Mouse (Mus musculus) bone marrow, adult 2 months (tissue): ENCODE data around the gene Klf16. TPM values are rescaled to one million over a fixed set of nuclear protein-coding genes. Genes with fewer than 3 reads are reported as not detected.

Source experiments
- H3K27ac ChIP-seq: fragments of 200-500 bp; 2 replicates; pipeline ENCODE4 v1.5.1; 2012; ENCODE audit warnings: low read depth, mild to moderate bottlenecking, control low read depth, inconsistent platforms, low read length; ENCODE audit not compliant: control insufficient read depth, poor library complexity, insufficient read depth
- H3K4me1 ChIP-seq: fragments of 200-500 bp; 2 replicates; pipeline ENCODE4 v1.6.1; 2011; ENCODE audit warnings: low read length; ENCODE audit not compliant: control insufficient read depth, insufficient read depth
- H3K4me3 ChIP-seq: fragments of 200-500 bp; replicated peaks from 2 replicates; pipeline ENCODE3; 2011; ENCODE audit warnings: mild to moderate bottlenecking, low read depth, low read length, control low read depth; ENCODE audit not compliant: control insufficient read depth
- CTCF ChIP-seq: fragments of 200-500 bp; IDR thresholded peaks from 2 replicates; pipeline ENCODE4 v1.5.1; 2011; ENCODE audit warnings: low read length, control low read depth; ENCODE audit not compliant: control insufficient read depth, insufficient read depth
- POLR2A ChIP-seq: fragments of 200-500 bp; IDR thresholded peaks from 2 replicates; pipeline ENCODE4 v1.6.1; 2011; ENCODE audit warnings: low read depth, mild to moderate bottlenecking, control low read depth, low read length, borderline replicate concordance; ENCODE audit not compliant: control insufficient read depth
- WGBS: fragments of 180-500 bp; shearing (Covaris S2); methylation state at CpG from one replicate; pipeline ENCODE4 v1.1.7; 2018; 5-methylcytosine and 5-hydroxymethylcytosine counted together
- polyA plus RNA-seq: library from polyadenylated mRNA; stranded (reverse); fragments of >200 nt; gene quantifications from 2 replicates; pipeline ENCODE4 v1.2.4, GENCODE M21; 2011; ENCODE audit warnings: low replicate concordance; ENCODE audit not compliant: missing spikeins, insufficient read depth, insufficient read length

The Klf16 gene
- polyA plus RNA-seq, 1 experiment: 18.6 TPM

DNA sequence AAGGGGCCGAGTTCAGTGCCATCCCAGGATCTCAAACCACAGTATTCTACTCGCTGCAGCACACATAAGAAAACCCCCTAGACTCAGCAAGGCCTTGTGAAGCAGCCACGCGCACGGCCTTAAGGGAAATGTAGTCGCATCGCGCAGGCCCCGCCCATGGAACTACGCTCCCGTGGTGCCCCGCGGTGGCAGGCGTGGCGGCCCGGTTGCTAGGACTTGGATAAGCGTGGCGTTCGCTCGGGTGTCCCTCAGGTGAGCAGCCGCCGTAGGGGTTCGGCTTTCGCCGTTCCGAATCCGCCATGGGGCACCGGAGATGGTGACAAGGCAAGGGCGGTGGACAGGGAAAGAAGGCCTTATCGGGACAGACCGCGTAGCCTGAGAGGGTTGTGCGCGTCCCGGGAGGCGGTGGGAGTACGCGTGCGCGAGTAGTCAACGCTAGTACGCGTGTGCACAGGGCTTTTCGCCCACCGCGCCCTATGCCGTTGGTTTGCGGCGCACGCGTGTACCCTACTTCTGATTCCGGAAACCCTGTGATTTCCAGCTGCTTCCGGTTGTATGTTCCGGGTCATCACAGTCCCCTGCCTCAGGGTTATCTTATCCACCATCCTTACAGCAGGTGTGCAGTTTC lies 25.7 kb upstream of the Klf16 start, which contains the start of the genes Scamp4 and Adat3:
Scamp4 (plus strand) TSS at position 175 of the 628 bp plus-strand sequence.
Adat3 (plus strand) TSS at position 183 of the 628 bp plus-strand sequence.
- WGBS: under 1% methylated on average over 54 of the region's 54 CpGs
- peaks cover 2% of the 10 kb centered on the region; the same call in 1 of the 2 replicates for H3K4me1 ChIP-seq
- peak; percentile 67; the same call in 1 of the 2 replicates for TF ChIP-seq POLR2A
- peak; percentile 7; the same call in 1 of the 2 replicates for TF ChIP-seq CTCF
- peak within 1 kb of the TSS; percentile 94 for H3K4me3 ChIP-seq
- H3K27ac ChIP-seq: peak within 1 kb of the TSS; percentile 83

DNA sequence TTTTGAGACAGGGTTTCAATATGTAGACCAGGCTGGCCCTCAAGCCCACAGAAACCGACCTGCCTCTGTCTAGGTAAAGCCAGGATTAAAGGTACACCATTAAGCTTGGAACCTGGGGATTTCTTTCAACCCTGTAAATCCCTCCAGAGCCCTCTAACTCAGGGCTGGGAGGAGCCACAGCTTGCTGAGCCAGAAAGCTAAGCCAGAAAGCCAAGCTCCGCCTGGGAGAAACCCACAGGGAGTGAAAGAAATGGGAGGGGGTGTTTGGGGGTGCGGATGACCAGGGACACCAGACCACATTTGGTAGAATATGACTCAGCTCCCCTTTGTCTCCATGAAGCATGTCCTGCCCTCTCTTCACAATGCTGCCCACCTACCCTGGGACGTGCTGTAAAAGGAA lies 19.2 kb upstream of the Klf16 start:
- Histone ChIP-seq H3K4me1 (no peaks in the 10 kb centered on the region; the same call in 1 of the 2 replicates), H3K27ac (no peak overlapping the region), H3K4me3 (no peak overlapping the region)
- WGBS: 70% methylated on average over 4 of the region's 4 CpGs
- TF ChIP-seq CTCF (no peak), POLR2A (no peak)

DNA sequence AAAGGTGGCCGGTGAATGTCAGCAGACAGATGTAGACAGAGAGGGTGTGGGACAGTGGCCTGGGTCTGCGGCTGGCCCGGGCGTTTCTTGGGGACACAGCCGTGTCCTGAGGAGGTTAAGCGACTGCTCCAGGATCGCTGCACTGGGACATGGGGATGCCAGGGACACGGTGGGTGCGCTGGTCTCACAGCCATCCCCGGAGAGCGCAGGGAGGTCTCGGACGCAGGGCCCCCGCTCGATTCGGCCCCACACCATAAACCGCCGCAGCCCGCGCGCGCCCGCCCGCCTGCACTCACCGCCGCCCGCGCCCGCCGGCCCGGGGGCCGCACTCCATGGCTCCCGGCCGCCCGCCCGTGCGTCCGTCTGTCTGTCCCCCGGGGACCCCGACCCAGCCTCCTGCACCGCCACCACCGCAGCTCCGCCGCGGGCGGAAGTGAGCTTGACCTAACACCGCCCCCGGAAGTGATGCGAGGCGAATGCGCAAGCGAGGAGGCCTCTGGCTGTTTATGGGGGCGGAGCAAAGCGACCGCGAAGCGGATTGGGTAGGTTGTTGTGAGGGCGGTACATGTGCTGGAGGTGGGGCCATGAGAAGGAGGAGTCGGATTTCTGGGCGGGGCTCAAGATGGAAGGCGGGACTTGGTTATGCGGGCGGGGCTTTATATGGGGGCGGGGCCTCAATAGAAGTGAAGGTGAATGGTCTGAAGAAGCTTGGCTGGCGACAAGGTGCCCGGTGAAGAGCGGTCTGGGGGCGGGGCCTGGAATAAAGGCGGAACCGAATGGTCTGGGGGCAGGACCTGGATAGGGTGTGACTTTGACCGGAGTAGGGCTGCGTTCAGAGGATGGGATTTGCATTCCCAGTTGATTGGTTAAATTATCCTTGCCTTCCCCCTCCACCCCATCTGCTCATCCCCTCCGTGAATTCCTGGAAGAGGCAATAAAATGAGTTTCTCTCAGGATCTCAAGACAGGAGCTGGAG lies 13.0 kb upstream of the Klf16 start, which contains the start of gene Abhd17a:
Abhd17a (minus strand) TSS at position 463 of the 976 bp plus-strand sequence.
- Histone ChIP-seq H3K4me1 (peaks cover 2% of the 10 kb centered on the region; the same call in 1 of the 2 replicates), H3K4me3 (peak within 1 kb of the TSS; percentile 92)

DNA sequence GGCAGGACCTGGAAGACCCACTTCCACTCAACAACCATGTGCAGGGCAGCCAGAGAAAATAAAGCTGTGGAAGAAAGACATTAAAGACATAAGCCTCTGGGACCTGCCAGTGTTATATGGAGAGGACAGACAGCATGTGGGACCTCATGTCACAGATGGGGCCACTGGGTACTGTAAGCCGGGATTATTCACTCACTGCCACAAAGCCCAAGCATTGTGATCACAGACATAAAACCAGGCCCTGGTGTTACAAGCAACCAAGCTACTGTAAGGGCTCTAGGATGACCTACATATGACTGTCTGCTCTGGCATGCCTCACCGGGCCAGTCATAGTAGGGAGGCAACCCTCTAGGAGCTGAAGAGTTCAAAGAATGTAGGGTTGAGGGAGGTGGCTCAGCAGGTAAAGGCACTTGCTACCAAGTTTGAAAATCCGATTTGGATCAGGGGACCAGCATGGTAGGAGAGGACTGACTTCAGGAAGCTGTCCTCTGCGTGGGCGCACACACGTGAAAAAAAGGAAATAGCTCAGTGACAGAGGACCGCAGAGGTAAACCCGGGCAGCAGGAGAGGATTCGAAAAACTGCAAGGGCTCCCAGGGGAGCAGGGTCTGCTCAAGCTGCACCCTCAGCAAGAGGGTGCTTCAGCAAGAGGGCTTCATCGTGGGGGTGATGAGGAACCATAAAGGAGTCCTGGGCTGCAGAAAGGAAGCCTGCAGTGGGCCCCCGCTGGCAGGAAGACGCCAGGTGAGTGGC lies 12.2 kb upstream of the Klf16 start:
- Histone ChIP-seq H3K4me1 (peaks cover 2% of the 10 kb centered on the region; the same call in 1 of the 2 replicates), H3K27ac (peak overlapping the region; percentile 81), H3K4me3 (peak overlapping the region; percentile 92)
- TF ChIP-seq POLR2A (no peak), CTCF (no peak)
- WGBS: 3% methylated on average over 12 of the region's 12 CpGs

More for the DNA sequence above, 13.0 kb upstream of the Klf16 start, which contains the start of gene Abhd17a:
- H3K27ac ChIP-seq: peak within 1 kb of the TSS; percentile 81
- peak; percentile 75; the same call in 1 of the 2 replicates for TF ChIP-seq POLR2A
- TF ChIP-seq CTCF: no peak
- WGBS: under 1% methylated on average over 73 of the region's 73 CpGs

DNA sequence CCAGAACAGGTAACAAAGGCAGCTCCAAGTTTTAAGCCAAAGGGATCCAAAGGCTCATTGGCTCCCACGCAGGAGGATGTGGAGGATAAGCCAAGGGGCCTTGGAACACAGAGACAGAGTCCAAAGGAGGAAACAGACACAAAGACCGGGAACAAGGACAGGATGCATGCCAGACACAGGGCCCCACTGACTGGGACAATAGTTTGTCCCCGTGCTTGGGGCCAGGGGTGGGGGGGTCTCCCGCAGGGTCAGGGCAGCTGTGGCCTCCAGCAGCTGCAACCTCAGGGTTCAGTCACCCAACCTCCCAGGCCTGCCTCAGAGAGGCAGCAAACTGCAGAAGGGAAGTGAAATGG lies 10.2 kb upstream of the Klf16 start:
- Histone ChIP-seq H3K4me1 (peaks cover 2% of the 10 kb centered on the region; the same call in 1 of the 2 replicates), H3K27ac (peak overlapping the region; percentile 35; the same call in 1 of the 2 replicates), H3K4me3 (no peak overlapping the region)
- TF ChIP-seq CTCF: no peak
- TF ChIP-seq POLR2A: no peak
- 32% methylated on average over 4 of the region's 4 CpGs for WGBS

DNA sequence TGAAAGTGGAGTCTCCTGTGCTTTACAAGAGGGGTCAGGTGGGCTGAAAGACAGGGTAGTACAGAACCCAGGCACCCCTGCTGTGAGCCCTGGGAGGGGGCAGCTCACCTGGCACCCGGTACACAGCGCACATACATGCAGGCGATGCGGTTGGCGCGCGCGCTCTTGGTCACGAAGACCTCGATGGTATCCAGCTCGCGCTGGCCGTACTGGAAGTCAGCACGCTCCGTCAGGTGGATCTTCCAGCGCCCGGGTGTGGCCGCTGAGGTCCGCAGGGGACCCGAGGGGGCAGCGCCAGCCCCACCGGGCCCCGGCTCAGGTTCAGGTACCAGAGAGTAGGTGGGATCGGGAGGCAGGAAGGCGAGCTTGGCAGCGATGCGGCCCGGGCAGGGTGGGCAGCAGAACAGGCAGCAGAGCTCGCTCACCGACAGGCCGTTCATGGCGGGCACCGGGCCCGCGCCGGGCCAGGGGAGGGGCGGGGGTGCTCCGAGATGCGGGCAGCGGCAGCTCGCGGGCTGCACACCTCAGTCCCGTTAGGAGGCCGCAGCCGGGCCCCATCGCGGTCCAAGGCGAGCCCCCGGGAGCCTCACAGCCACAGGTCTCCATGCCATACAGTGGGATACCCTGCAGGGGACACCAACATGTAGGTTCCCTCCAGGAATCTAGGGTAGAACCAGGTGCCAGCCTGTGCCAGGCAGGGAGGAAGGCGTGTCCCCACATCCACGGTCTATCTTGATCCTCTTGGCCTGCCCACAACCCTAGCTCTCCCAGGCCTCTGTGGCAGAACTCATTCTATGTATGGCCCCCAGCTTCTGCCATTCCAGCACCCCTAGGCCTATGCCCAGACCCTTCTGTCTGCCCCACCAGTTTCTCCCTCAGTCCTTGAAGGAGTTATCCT lies 9.5 kb upstream of the Klf16 start:
- H3K4me1 ChIP-seq: peaks cover 2% of the 10 kb centered on the region; the same call in 1 of the 2 replicates
- TF ChIP-seq POLR2A (no peak), CTCF (no peak)
- H3K4me3 ChIP-seq: no peak overlapping the region
- WGBS: 92% methylated on average over 51 of the region's 51 CpGs
- peak overlapping the region; percentile 17 for H3K27ac ChIP-seq

DNA sequence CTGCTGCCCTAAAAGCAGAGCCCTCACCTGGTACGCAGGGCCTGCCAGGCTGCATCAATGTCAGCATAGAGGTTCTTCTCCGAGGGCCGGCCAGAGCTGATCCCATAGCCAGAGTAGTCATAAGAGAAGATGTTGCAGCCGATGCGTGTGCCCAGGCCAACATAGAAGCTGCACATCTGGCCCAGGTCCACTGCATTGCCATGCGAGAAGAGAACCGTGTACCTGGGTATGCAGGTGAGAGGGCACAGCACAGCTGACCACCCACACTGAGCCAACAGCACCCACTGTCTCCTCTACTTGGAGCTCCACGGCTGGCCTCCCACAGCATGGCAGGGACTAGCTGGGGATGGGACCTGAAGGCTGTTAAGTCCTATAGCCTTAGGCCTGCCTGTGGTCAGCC lies 8.5 kb upstream of the Klf16 start:
- TF ChIP-seq CTCF: no peak
- TF ChIP-seq POLR2A: no peak
- WGBS: 93% methylated on average over 8 of the region's 8 CpGs
- H3K27ac ChIP-seq: no peak overlapping the region
- H3K4me3 ChIP-seq: no peak overlapping the region
- peaks cover 2% of the 10 kb centered on the region; the same call in 1 of the 2 replicates for H3K4me1 ChIP-seq
